Mouse (Mus musculus): ENCODE measurements around the gene Ebf1. TPM values are rescaled to one million over a fixed set of nuclear protein-coding genes. Genes with fewer than 3 reads are reported as not detected.

Gene Ebf1
- polyA plus RNA-seq, 1 experiment = 1.1 TPM

GRCm38 (mm10) chr11:44685911-44686361 is 68.8 kb downstream of the Ebf1 start:
- H3K4me1 ChIP-seq (ENCODE audit: control insufficient read depth, insufficient read depth, low read length) = peaks cover 4% of the 10 kb centered on the region
- H3K27me3 ChIP-seq (ENCODE audit: control insufficient read depth, insufficient read depth, low read length) = no peaks in the 10 kb centered on the region

GRCm38 (mm10) chr11:44686378-44686777 is 69.3 kb downstream of the Ebf1 start:
- Histone ChIP-seq H3K4me1 (ENCODE audit: control insufficient read depth, insufficient read depth, low read length) (peaks cover 4% of the 10 kb centered on the region), H3K27me3 (ENCODE audit: control insufficient read depth, insufficient read depth, low read length) (no peaks in the 10 kb centered on the region), H3K27ac (ENCODE audit: control insufficient read depth, insufficient read depth, low read depth, low read length) (no peak overlapping the region), H3K36me3 (ENCODE audit: control insufficient read depth, insufficient read depth, low read length) (no peaks in the 10 kb centered on the region), H3K4me3 (ENCODE audit: control insufficient read depth, low read depth, low read length) (no peak overlapping the region)
- no peak for TF ChIP-seq POLR2A (IDR thresholded peaks at IDR 0.05; ENCODE audit: control insufficient read depth, low read depth, low read length)
- TF ChIP-seq CTCF (IDR thresholded peaks at IDR 0.05; ENCODE audit: control insufficient read depth, insufficient read depth, insufficient replicate concordance, low read depth, low read length) = no peak

More at GRCm38 (mm10) chr11:44685911-44686361, 68.8 kb downstream of the Ebf1 start:
- TF ChIP-seq CTCF (IDR thresholded peaks at IDR 0.05; ENCODE audit: control insufficient read depth, insufficient read depth, insufficient replicate concordance, low read depth, low read length) = no peak
- no peak for TF ChIP-seq POLR2A (IDR thresholded peaks at IDR 0.05; ENCODE audit: control insufficient read depth, low read depth, low read length)
- Histone ChIP-seq H3K4me3 (ENCODE audit: control insufficient read depth, low read depth, low read length) (peak overlapping the region; percentile 38), H3K27ac (ENCODE audit: control insufficient read depth, insufficient read depth, low read depth, low read length) (no peak overlapping the region; the same call in 1 of the 2 replicates), H3K36me3 (ENCODE audit: control insufficient read depth, insufficient read depth, low read length) (no peaks in the 10 kb centered on the region)

DNA sequence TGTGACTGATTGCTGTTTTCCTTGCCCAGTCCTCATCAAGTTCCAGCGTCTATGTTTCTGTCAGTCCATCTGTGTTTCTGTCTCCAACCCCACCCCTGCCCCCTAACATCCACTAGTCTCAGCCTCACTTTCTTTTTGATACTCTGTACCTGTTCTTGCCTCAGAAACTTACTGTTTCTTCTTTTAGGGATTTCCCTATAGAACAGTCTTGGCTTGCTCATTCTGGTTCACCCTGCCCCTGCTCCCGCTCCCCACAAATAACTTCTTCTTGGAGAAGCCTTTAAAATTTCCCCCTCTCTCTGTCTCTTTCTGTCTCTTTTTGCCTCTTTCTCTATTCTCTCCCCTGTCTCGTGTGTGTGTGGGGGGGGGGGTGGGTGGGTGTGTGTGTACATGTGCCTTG is 71.4 kb downstream of the Ebf1 start:
- TF ChIP-seq CTCF (IDR thresholded peaks at IDR 0.05; ENCODE audit: control insufficient read depth, insufficient read depth, insufficient replicate concordance, low read depth, low read length) = no peak
- TF ChIP-seq POLR2A (IDR thresholded peaks at IDR 0.05; ENCODE audit: control insufficient read depth, low read depth, low read length) = no peak

GRCm38 (mm10) chr11:44689571-44690264 is 72.6 kb downstream of the Ebf1 start:
- Histone ChIP-seq H3K27ac (ENCODE audit: control insufficient read depth, insufficient read depth, low read depth, low read length) (no peak overlapping the region), H3K4me1 (ENCODE audit: control insufficient read depth, insufficient read depth, low read length) (peaks cover 4% of the 10 kb centered on the region)

More for the DNA sequence above, 71.4 kb downstream of the Ebf1 start:
- Histone ChIP-seq H3K4me1 (ENCODE audit: control insufficient read depth, insufficient read depth, low read length) (peaks cover 4% of the 10 kb centered on the region), H3K36me3 (ENCODE audit: control insufficient read depth, insufficient read depth, low read length) (no peaks in the 10 kb centered on the region), H3K27ac (ENCODE audit: control insufficient read depth, insufficient read depth, low read depth, low read length) (no peak overlapping the region), H3K27me3 (ENCODE audit: control insufficient read depth, insufficient read depth, low read length) (no peaks in the 10 kb centered on the region), H3K4me3 (ENCODE audit: control insufficient read depth, low read depth, low read length) (no peak overlapping the region)

GRCm38 (mm10) chr11:44690265-44690572 is 73.1 kb downstream of the Ebf1 start:
- Histone ChIP-seq H3K36me3 (ENCODE audit: control insufficient read depth, insufficient read depth, low read length) (no peaks in the 10 kb centered on the region), H3K4me3 (ENCODE audit: control insufficient read depth, low read depth, low read length) (no peak overlapping the region), H3K27me3 (ENCODE audit: control insufficient read depth, insufficient read depth, low read length) (no peaks in the 10 kb centered on the region), H3K4me1 (ENCODE audit: control insufficient read depth, insufficient read depth, low read length) (peaks cover 4% of the 10 kb centered on the region), H3K27ac (ENCODE audit: control insufficient read depth, insufficient read depth, low read depth, low read length) (no peak overlapping the region)
- TF ChIP-seq CTCF (IDR thresholded peaks at IDR 0.05; ENCODE audit: control insufficient read depth, insufficient read depth, insufficient replicate concordance, low read depth, low read length) (no peak), POLR2A (IDR thresholded peaks at IDR 0.05; ENCODE audit: control insufficient read depth, low read depth, low read length) (no peak)

More at GRCm38 (mm10) chr11:44689571-44690264, 72.6 kb downstream of the Ebf1 start:
- Histone ChIP-seq H3K36me3 (ENCODE audit: control insufficient read depth, insufficient read depth, low read length) (no peaks in the 10 kb centered on the region), H3K27me3 (ENCODE audit: control insufficient read depth, insufficient read depth, low read length) (no peaks in the 10 kb centered on the region), H3K4me3 (ENCODE audit: control insufficient read depth, low read depth, low read length) (no peak overlapping the region)
- TF ChIP-seq POLR2A (IDR thresholded peaks at IDR 0.05; ENCODE audit: control insufficient read depth, low read depth, low read length) = no peak

GRCm38 (mm10) chr11:44695416-44695815 is 78.3 kb downstream of the Ebf1 start:
- Histone ChIP-seq H3K27ac (ENCODE audit: control insufficient read depth, insufficient read depth, low read depth, low read length) (no peak overlapping the region), H3K4me3 (ENCODE audit: control insufficient read depth, low read depth, low read length) (no peak overlapping the region), H3K4me1 (ENCODE audit: control insufficient read depth, insufficient read depth, low read length) (no peaks in the 10 kb centered on the region; the same call in 1 of the 2 replicates), H3K36me3 (ENCODE audit: control insufficient read depth, insufficient read depth, low read length) (no peaks in the 10 kb centered on the region), H3K27me3 (ENCODE audit: control insufficient read depth, insufficient read depth, low read length) (no peaks in the 10 kb centered on the region)
- no peak for TF ChIP-seq POLR2A (IDR thresholded peaks at IDR 0.05; ENCODE audit: control insufficient read depth, low read depth, low read length)
- no peak for TF ChIP-seq CTCF (IDR thresholded peaks at IDR 0.05; ENCODE audit: control insufficient read depth, insufficient read depth, insufficient replicate concordance, low read depth, low read length)

DNA sequence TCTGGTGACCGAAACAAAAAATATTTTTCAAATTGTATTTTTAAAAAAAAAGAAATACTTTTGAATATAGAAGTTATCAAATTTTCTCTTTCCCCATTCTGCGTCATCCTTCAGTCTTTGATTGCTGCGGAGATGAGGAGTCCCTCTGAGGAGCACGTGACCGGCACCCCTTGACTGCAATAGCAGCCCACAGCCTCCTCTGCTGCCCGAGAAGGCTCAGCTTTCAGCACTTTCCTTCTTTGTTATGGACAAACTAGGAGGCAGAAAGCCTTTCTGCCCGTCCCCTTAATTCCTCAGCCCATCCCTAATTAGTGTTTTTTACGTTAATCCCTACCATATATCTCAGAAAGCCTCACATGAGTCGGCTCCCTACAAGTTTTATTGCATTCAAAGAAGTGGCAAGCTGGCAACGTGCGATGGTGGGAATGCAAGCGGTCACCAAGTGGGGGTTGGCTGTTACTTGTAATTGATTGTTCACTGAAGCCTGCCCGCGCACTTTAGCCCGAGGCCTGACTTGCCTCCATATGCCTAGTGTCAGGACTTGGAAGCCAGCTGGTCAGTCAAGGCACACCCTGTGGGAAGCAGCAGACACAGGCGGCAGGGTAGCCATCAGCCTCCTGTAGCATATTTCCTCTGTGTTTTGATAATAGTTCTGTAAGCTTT is 79.6 kb downstream of the Ebf1 start:
- Histone ChIP-seq H3K27ac (ENCODE audit: control insufficient read depth, insufficient read depth, low read depth, low read length) (no peak overlapping the region), H3K36me3 (ENCODE audit: control insufficient read depth, insufficient read depth, low read length) (no peaks in the 10 kb centered on the region), H3K4me3 (ENCODE audit: control insufficient read depth, low read depth, low read length) (no peak overlapping the region), H3K27me3 (ENCODE audit: control insufficient read depth, insufficient read depth, low read length) (no peaks in the 10 kb centered on the region), H3K4me1 (ENCODE audit: control insufficient read depth, insufficient read depth, low read length) (no peaks in the 10 kb centered on the region; the same call in 1 of the 2 replicates)
- no peak for TF ChIP-seq CTCF (IDR thresholded peaks at IDR 0.05; ENCODE audit: control insufficient read depth, insufficient read depth, insufficient replicate concordance, low read depth, low read length)
- no peak for TF ChIP-seq POLR2A (IDR thresholded peaks at IDR 0.05; ENCODE audit: control insufficient read depth, low read depth, low read length)
